Mouse (Mus musculus) embryonic facial prominence, embryonic 13.5 days (tissue): ENCODE measurements around the gene G6pc. TPM values are rescaled to one million over a fixed set of nuclear protein-coding genes. Genes with fewer than 3 reads are reported as not detected.
A peak's percentile ranks its signal among the peaks of the same experiment; 100 is the strongest.

ENCODE experiments used
- ATAC-seq: fragments of 200-750 bp; cut with Nextera tagmentation; 2 replicates; pipeline ENCODE4 v1.8.0; 2017; ENCODE audit warnings: low read depth; ENCODE audit not compliant: insufficient number of reproducible peaks, insufficient read depth, low FRiP score, low TSS enrichment
- H3K27ac ChIP-seq: fragments of 300-500 bp; sonication (generic); 2 replicates; pipeline ENCODE4 v1.5.1; 2015; ENCODE audit warnings: moderate library complexity, mild to moderate bottlenecking, inconsistent platforms
- H3K27me3 ChIP-seq: fragments of 300-500 bp; sonication (generic); 2 replicates; pipeline ENCODE4 v1.6.1; 2015; ENCODE audit warnings: mild to moderate bottlenecking, inconsistent platforms
- H3K36me3 ChIP-seq: fragments of 300-500 bp; sonication (generic); 2 replicates; pipeline ENCODE4 v1.6.1; 2015; ENCODE audit warnings: mild to moderate bottlenecking, inconsistent platforms
- H3K4me1 ChIP-seq: fragments of 300-500 bp; sonication (generic); 2 replicates; pipeline ENCODE4 v1.6.1; 2015; ENCODE audit warnings: inconsistent platforms
- H3K4me2 ChIP-seq: fragments of 300-500 bp; sonication (generic); 2 replicates; pipeline ENCODE4 v1.6.1; 2015; ENCODE audit warnings: moderate library complexity, mild to moderate bottlenecking, inconsistent platforms
- H3K4me3 ChIP-seq: fragments of 300-500 bp; sonication (generic); 2 replicates; pipeline ENCODE4 v1.5.1; 2015; ENCODE audit warnings: mild to moderate bottlenecking, inconsistent platforms
- H3K9ac ChIP-seq: fragments of 300-500 bp; sonication (generic); 2 replicates; pipeline ENCODE4 v1.6.1; 2015; ENCODE audit warnings: mild to moderate bottlenecking, inconsistent platforms
- H3K9me3 ChIP-seq: fragments of 300-500 bp; sonication (generic); 2 replicates; pipeline ENCODE4 v1.6.1; 2016; ENCODE audit warnings: inconsistent platforms
- WGBS: fragments of 180-500 bp; shearing (Covaris S2); methylation state at CpG from one replicate; pipeline ENCODE4 v1.1.7; 2015; ENCODE audit warnings: mixed read lengths; 5-methylcytosine and 5-hydroxymethylcytosine counted together
- microRNA-seq: library from miRNA; unstranded; fragments of <30 nt; microRNA quantifications from one replicate; pipeline ENCODE4, GENCODE M21; 2016
- polyA plus RNA-seq: library from polyadenylated mRNA; unstranded; fragments of >200 nt; fragmentation: Nextera tagmentation; extraction: Ambion mirVana; gene quantifications from 2 replicates; pipeline ENCODE4 v1.2.1, GENCODE M21; 2015

The G6pc gene
- polyA plus RNA-seq, 1 experiment from 2014 or later: not detected

GRCm38 (mm10) chr11:101417101-101417855 lies 49.9 kb downstream of the G6pc start, which contains the start of gene Aarsd1:
Gene Aarsd1, minus strand, starts transcription at chr11:101417615.
- H3K4me1 ChIP-seq: peaks cover 7% of the 10 kb centered on the region
- H3K4me2 ChIP-seq: peak within 1 kb of the TSS; percentile 86
- peak within 1 kb of the TSS; percentile 91 for H3K9ac ChIP-seq
- no peaks in the 10 kb centered on the region for H3K27me3 ChIP-seq
- peak within 1 kb of the TSS; percentile 82 for H3K4me3 ChIP-seq
- peaks cover 17% of the 10 kb centered on the region for H3K36me3 ChIP-seq
- under 1% methylated on average over 45 of the region's 45 CpGs for WGBS
- peak; percentile 78; the same call in 1 of the 2 replicates for ATAC-seq
- peak within 1 kb of the TSS; percentile 82 for H3K27ac ChIP-seq
- no peaks in the 10 kb centered on the region for H3K9me3 ChIP-seq

GRCm38 (mm10) chr11:101418991-101419390 lies 51.6 kb downstream of the G6pc start:
- ATAC-seq: no peak
- no peaks in the 10 kb centered on the region for H3K27me3 ChIP-seq
- no peaks in the 10 kb centered on the region for H3K9me3 ChIP-seq
- H3K4me3 ChIP-seq: no peak overlapping the region
- WGBS: 51% methylated on average over 6 of the region's 6 CpGs
- no peak overlapping the region for H3K4me2 ChIP-seq
- no peak overlapping the region for H3K9ac ChIP-seq
- peaks cover 13% of the 10 kb centered on the region for H3K4me1 ChIP-seq
- peaks cover under 1% of the 10 kb centered on the region for H3K36me3 ChIP-seq
- H3K27ac ChIP-seq: no peak overlapping the region

DNA sequence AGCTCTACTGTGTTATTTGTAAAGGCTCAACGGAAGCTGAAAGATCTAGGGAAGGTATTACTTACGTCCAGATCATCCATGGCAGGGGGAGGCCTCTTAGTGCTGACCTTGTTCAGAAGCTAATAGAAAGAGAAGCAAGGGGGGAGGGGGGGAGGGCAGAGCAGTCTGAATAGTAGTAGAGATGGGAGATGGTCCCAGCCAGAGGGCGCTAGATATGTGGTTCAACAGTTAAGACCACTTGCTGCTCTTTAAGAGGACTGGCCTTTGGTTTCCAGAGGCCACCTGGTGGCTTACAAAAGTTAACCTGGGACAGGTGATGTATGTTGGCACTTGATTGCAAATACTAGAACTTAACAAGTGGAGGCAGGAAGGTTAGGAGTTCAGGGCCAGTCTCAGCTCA lies 52.2 kb downstream of the G6pc start:
- H3K9ac ChIP-seq: no peak overlapping the region
- H3K4me3 ChIP-seq: no peak overlapping the region
- no peaks in the 10 kb centered on the region for H3K27me3 ChIP-seq
- H3K36me3 ChIP-seq: no peaks in the 10 kb centered on the region
- peaks cover 17% of the 10 kb centered on the region for H3K4me1 ChIP-seq
- H3K4me2 ChIP-seq: no peak overlapping the region
- no peak for ATAC-seq
- H3K27ac ChIP-seq: no peak overlapping the region
- 24% methylated on average over 3 of the region's 3 CpGs for WGBS
- H3K9me3 ChIP-seq: no peaks in the 10 kb centered on the region

GRCm38 (mm10) chr11:101420148-101420547 lies 52.8 kb downstream of the G6pc start:
- Histone ChIP-seq H3K27me3 (no peaks in the 10 kb centered on the region), H3K4me2 (no peak overlapping the region), H3K9ac (no peak overlapping the region), H3K9me3 (no peaks in the 10 kb centered on the region), H3K4me1 (peaks cover 17% of the 10 kb centered on the region), H3K36me3 (no peaks in the 10 kb centered on the region), H3K27ac (no peak overlapping the region), H3K4me3 (no peak overlapping the region)
- ATAC-seq: no peak
- WGBS: 91% methylated on average over 5 of the region's 5 CpGs

GRCm38 (mm10) chr11:101424105-101424851 lies 56.9 kb downstream of the G6pc start, which contains the start of gene Gm27029:
Gene Gm27029, minus strand, starts transcription at chr11:101424796.
- no peaks in the 10 kb centered on the region for H3K27me3 ChIP-seq
- no peaks in the 10 kb centered on the region for H3K9me3 ChIP-seq
- WGBS: 4% methylated on average over 23 of the region's 23 CpGs
- peak within 1 kb of the TSS; percentile 97 for H3K4me3 ChIP-seq
- peak within 1 kb of the TSS; percentile 86 for H3K9ac ChIP-seq
- H3K36me3 ChIP-seq: peaks cover 4% of the 10 kb centered on the region
- ATAC-seq: peak; percentile 67; the same call in 1 of the 2 replicates
- peaks cover 27% of the 10 kb centered on the region for H3K4me1 ChIP-seq
- H3K4me2 ChIP-seq: peak within 1 kb of the TSS; percentile 93
- peak within 1 kb of the TSS; percentile 82 for H3K27ac ChIP-seq

DNA sequence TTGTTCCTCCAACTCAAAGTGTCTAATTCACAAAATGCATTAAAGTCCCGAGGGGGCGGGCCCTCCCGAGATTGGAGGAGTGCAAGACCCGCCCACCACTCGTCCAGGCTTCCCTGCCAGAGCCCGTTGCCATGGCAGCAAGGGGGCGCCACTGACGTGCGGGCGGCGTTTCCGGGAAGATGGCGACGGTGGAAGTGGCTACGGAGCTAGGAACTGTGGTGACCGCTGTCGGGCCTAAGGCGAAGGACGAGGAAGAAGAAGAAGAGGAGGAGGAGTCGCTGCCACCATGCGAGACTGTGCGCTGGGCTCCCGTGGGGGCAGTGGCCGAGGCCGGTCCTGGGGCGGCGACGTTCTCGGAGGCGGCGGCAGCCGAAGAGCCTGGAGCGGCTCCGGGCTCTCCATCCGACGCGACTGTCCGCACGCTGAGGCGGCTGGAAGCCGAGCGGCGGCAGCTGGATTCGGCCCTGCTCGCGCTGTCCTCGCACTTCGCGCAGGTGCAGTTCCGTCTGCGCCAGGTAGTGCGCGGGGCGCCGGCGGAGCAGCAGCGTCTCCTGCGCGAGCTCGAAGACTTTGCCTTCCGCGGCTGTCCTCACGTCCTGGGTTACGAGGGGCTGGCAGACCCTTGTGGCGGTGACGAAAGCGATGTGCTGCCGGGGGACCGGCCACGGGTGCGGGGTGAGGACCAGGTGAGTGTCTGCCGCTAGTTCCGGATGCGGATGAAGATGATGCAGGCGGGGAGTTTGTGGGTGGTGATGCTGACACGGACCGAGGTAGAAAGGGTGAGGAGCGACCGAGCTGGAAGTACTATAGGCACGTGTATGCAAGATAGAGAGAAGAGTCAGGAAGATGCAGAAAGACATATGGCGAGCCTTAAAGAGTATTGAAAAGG lies 57.8 kb downstream of the G6pc start, which contains the start of the genes Rundc1 and Ptges3l:
Gene Rundc1 (plus strand): TSS at position 161 of the 889 bp plus-strand sequence.
Gene Ptges3l (minus strand): TSS at position 409 of the 889 bp plus-strand sequence.
- no peaks in the 10 kb centered on the region for H3K27me3 ChIP-seq
- peaks cover 13% of the 10 kb centered on the region for H3K36me3 ChIP-seq
- WGBS: under 1% methylated on average over 81 of the region's 81 CpGs
- H3K9me3 ChIP-seq: no peaks in the 10 kb centered on the region
- peak within 1 kb of the TSS; percentile 82 for H3K27ac ChIP-seq
- peak within 1 kb of the TSS; percentile 93 for H3K4me2 ChIP-seq
- peaks cover 27% of the 10 kb centered on the region for H3K4me1 ChIP-seq
- H3K4me3 ChIP-seq: peak within 1 kb of the TSS; percentile 97
- H3K9ac ChIP-seq: peak within 1 kb of the TSS; percentile 86
- peak; percentile 88 for ATAC-seq

GRCm38 (mm10) chr11:101426165-101426564 lies 58.8 kb downstream of the G6pc start:
- H3K4me3 ChIP-seq: peak overlapping the region; percentile 97
- H3K9ac ChIP-seq: peak overlapping the region; percentile 86
- H3K36me3 ChIP-seq: peaks cover 23% of the 10 kb centered on the region
- no peaks in the 10 kb centered on the region for H3K9me3 ChIP-seq
- H3K27me3 ChIP-seq: no peaks in the 10 kb centered on the region
- peaks cover 27% of the 10 kb centered on the region for H3K4me1 ChIP-seq
- WGBS: 52% methylated on average over 8 of the region's 8 CpGs
- H3K4me2 ChIP-seq: peak overlapping the region; percentile 93
- no peak for ATAC-seq
- no peak overlapping the region for H3K27ac ChIP-seq

Small RNA genes lying within 50 kb of the gene (microRNA-seq; reads per million reads assigned to microRNA genes)
- gene Gm25593 (not detected), gene Mir6929 (0.55 reads per million)

Other genes with a start within 250 kb of the G6pc start
- gene Retreg3, start 247.7 kb upstream of the G6pc start, polyA plus RNA-seq: 19.2 and 21.4 TPM in 2 replicates
- gene Tubg1, start 247.6 kb upstream of the G6pc start, polyA plus RNA-seq: 69.7 and 77.2 TPM in 2 replicates
- gene Tubg2, start 211.7 kb upstream of the G6pc start, polyA plus RNA-seq: 12.6 and 12.9 TPM in 2 replicates
- gene Cntnap1, start 197.0 kb upstream of the G6pc start, polyA plus RNA-seq: 0.50 and 1.2 TPM in 2 replicates
- gene Plekhh3, start 196.2 kb upstream of the G6pc start, polyA plus RNA-seq: 9.7 and 10.2 TPM in 2 replicates
- gene Ccr10, start 192.1 kb upstream of the G6pc start, polyA plus RNA-seq: 0.15 and 0.27 TPM in 2 replicates
- gene Ezh1, start 141.1 kb upstream of the G6pc start, polyA plus RNA-seq: 16.9 and 19.8 TPM in 2 replicates
- 84.9 and 92.3 TPM in 2 replicates for gene Ramp2, start 121.5 kb upstream of the G6pc start, polyA plus RNA-seq
- gene Vps25, start 113.9 kb upstream of the G6pc start, polyA plus RNA-seq: 106 and 118 TPM in 2 replicates
- 9.8 and 10.9 TPM in 2 replicates for gene Wnk4, start 107.0 kb upstream of the G6pc start, polyA plus RNA-seq
- gene Cntd1, start 88.5 kb upstream of the G6pc start, polyA plus RNA-seq: 1.7 and 2.3 TPM in 2 replicates
- 193 and 196 TPM in 2 replicates for gene Coa3, start 88.4 kb upstream of the G6pc start, polyA plus RNA-seq
- 129 and 130 TPM in 2 replicates for gene Becn1, start 65.3 kb upstream of the G6pc start, polyA plus RNA-seq
- gene Psme3, start 51.3 kb upstream of the G6pc start, polyA plus RNA-seq: 138 and 148 TPM in 2 replicates
- gene Aoc2, start 42.5 kb upstream of the G6pc start, polyA plus RNA-seq: 1.3 and 1.7 TPM in 2 replicates
- 0.10 and 0.15 TPM in 2 replicates for gene Aoc3, start 37.0 kb upstream of the G6pc start, polyA plus RNA-seq
- gene Aarsd1, start 50.1 kb downstream of the G6pc start, polyA plus RNA-seq: 73.9 and 88.6 TPM in 2 replicates
- 9.7 and 10.4 TPM in 2 replicates for gene Gm27029, start 57.2 kb downstream of the G6pc start, polyA plus RNA-seq
- gene Rundc1, start 57.5 kb downstream of the G6pc start, polyA plus RNA-seq: 19.5 and 21.8 TPM in 2 replicates
- gene Ptges3l, start 57.8 kb downstream of the G6pc start, polyA plus RNA-seq: 5.5 and 8.1 TPM in 2 replicates
- 342 and 404 TPM in 2 replicates for gene Rpl27, start 74.7 kb downstream of the G6pc start, polyA plus RNA-seq
- gene Ifi35, start 80.8 kb downstream of the G6pc start, polyA plus RNA-seq: 9.1 and 10.9 TPM in 2 replicates
- gene Rnd2, start 97.4 kb downstream of the G6pc start, polyA plus RNA-seq: 14.0 and 16.8 TPM in 2 replicates
- gene Vat1, start 98.7 kb downstream of the G6pc start, polyA plus RNA-seq: 34.2 and 37.5 TPM in 2 replicates
- gene Brca1, start 184.4 kb downstream of the G6pc start, polyA plus RNA-seq: 10.6 and 14.8 TPM in 2 replicates
- gene Nbr1, start 184.6 kb downstream of the G6pc start, polyA plus RNA-seq: 77.1 and 80.7 TPM in 2 replicates
- 3.6 and 3.8 TPM in 2 replicates for gene Tmem106a, start 214.7 kb downstream of the G6pc start, polyA plus RNA-seq
- not detected in 2 replicates for gene Gm11634, start 231.7 kb downstream of the G6pc start, polyA plus RNA-seq